Mouse (Mus musculus) forebrain, embryonic 13.5 days (tissue): ENCODE results near the gene Ggt5. TPM values are rescaled to one million over a fixed set of nuclear protein-coding genes. Genes with fewer than 3 reads are reported as not detected.

Source experiments
- ATAC-seq: fragments of 200-750 bp; cut with Nextera tagmentation; 2 replicates; pipeline ENCODE4 v1.8.0; 2017
- H3K27ac ChIP-seq: fragments of 300-500 bp; sonication (generic); 2 replicates; pipeline ENCODE4 v1.5.1; 2015; ENCODE audit warnings: inconsistent platforms, mild to moderate bottlenecking, moderate library complexity
- H3K27me3 ChIP-seq: fragments of 300-500 bp; sonication (generic); 2 replicates; pipeline ENCODE4 v1.6.1; 2015; ENCODE audit warnings: mild to moderate bottlenecking, inconsistent platforms
- H3K36me3 ChIP-seq: fragments of 300-500 bp; sonication (generic); 2 replicates; pipeline ENCODE4 v1.6.1; 2015; ENCODE audit warnings: mild to moderate bottlenecking, inconsistent platforms; ENCODE audit not compliant: poor library complexity, severe bottlenecking
- H3K4me1 ChIP-seq: fragments of 300-500 bp; sonication (generic); 2 replicates; pipeline ENCODE4 v1.6.1; 2015; ENCODE audit warnings: inconsistent platforms
- H3K4me2 ChIP-seq: fragments of 300-500 bp; sonication (generic); 2 replicates; pipeline ENCODE4 v1.6.1; 2015; ENCODE audit warnings: inconsistent platforms, mild to moderate bottlenecking, moderate library complexity
- H3K4me3 ChIP-seq: fragments of 300-500 bp; sonication (generic); 2 replicates; pipeline ENCODE4 v1.5.1; 2015; ENCODE audit warnings: mild to moderate bottlenecking, inconsistent platforms
- H3K9ac ChIP-seq: fragments of 300-500 bp; sonication (generic); 2 replicates; pipeline ENCODE4 v1.6.1; 2015; ENCODE audit warnings: mild to moderate bottlenecking, inconsistent platforms
- H3K9me3 ChIP-seq: fragments of 300-500 bp; sonication (generic); replicated peaks from 2 replicates; pipeline ENCODE4 v1.6.1; 2016; ENCODE audit warnings: inconsistent platforms
- WGBS: fragments of 180-500 bp; shearing (Covaris S2); methylation state at CpG from one replicate; pipeline ENCODE4 v1.1.7; 2015; 5-methylcytosine and 5-hydroxymethylcytosine counted together
- polyA plus RNA-seq: library from polyadenylated mRNA; unstranded; fragments of >200 nt; fragmentation: Nextera tagmentation; extraction: Ambion mirVana; gene quantifications from 2 replicates; pipeline ENCODE4 v1.2.1, GENCODE M21; 2015

The Ggt5 gene
- polyA plus RNA-seq, 1 experiment from 2014 or later = 2.8 TPM

GRCm38 (mm10) chr10:75633576-75634139 is 44.5 kb downstream of the Ggt5 start:
- Histone ChIP-seq H3K4me1 (no peaks in the 10 kb centered on the region), H3K4me3 (no peak overlapping the region), H3K9me3 (no peaks in the 10 kb centered on the region), H3K27me3 (no peaks in the 10 kb centered on the region), H3K9ac (no peak overlapping the region), H3K36me3 (no peaks in the 10 kb centered on the region), H3K27ac (no peak overlapping the region), H3K4me2 (no peak overlapping the region)
- 75% methylated on average over 14 of the region's 14 CpGs for WGBS
- ATAC-seq = no peak

- no peak overlapping the region for H3K9ac ChIP-seq
- H3K4me1 ChIP-seq = no peaks in the 10 kb centered on the region
- no peaks in the 10 kb centered on the region for H3K36me3 ChIP-seq
- no peak overlapping the region for H3K27ac ChIP-seq
- WGBS = 94% methylated on average over 8 of the region's 8 CpGs
- no peak overlapping the region for H3K4me2 ChIP-seq
- no peak for ATAC-seq
- no peak overlapping the region for H3K4me3 ChIP-seq
- H3K27me3 ChIP-seq = no peaks in the 10 kb centered on the region
- no peaks in the 10 kb centered on the region for H3K9me3 ChIP-seq
Measured at GRCm38 (mm10) chr10:75634610-75635009, 45.5 kb downstream of the Ggt5 start.

- no peaks in the 10 kb centered on the region for H3K27me3 ChIP-seq
- H3K9me3 ChIP-seq = no peaks in the 10 kb centered on the region
- ATAC-seq = 0 out of 2 replicates have a peak, but pooled peaks have one; percentile 25
- H3K36me3 ChIP-seq = no peaks in the 10 kb centered on the region
- no peak overlapping the region for H3K27ac ChIP-seq
- H3K9ac ChIP-seq = no peak overlapping the region
- WGBS = 70% methylated on average over 14 of the region's 14 CpGs
- H3K4me1 ChIP-seq = no peaks in the 10 kb centered on the region
- H3K4me2 ChIP-seq = no peak overlapping the region
- no peak overlapping the region for H3K4me3 ChIP-seq
Measured at GRCm38 (mm10) chr10:75635019-75635692, 46.0 kb downstream of the Ggt5 start.

- Histone ChIP-seq H3K4me3 (no peak overlapping the region), H3K27me3 (no peaks in the 10 kb centered on the region), H3K36me3 (no peaks in the 10 kb centered on the region), H3K9me3 (no peaks in the 10 kb centered on the region), H3K4me1 (no peaks in the 10 kb centered on the region), H3K9ac (no peak overlapping the region), H3K27ac (no peak overlapping the region), H3K4me2 (no peak overlapping the region)
- ATAC-seq = peak; percentile 57; the same call in 1 of the 2 replicates
- WGBS = 4% methylated on average over 9 of the region's 9 CpGs
Measured at GRCm38 (mm10) chr10:75635693-75636055, 46.5 kb downstream of the Ggt5 start.

- WGBS = 94% methylated on average over 12 of the region's 12 CpGs
- ATAC-seq = no peak
- no peak overlapping the region for H3K27ac ChIP-seq
- no peak overlapping the region for H3K9ac ChIP-seq
- no peak overlapping the region for H3K4me3 ChIP-seq
- H3K4me1 ChIP-seq = no peaks in the 10 kb centered on the region
- H3K36me3 ChIP-seq = no peaks in the 10 kb centered on the region
- no peaks in the 10 kb centered on the region for H3K27me3 ChIP-seq
- H3K4me2 ChIP-seq = no peak overlapping the region
- no peaks in the 10 kb centered on the region for H3K9me3 ChIP-seq
Measured at GRCm38 (mm10) chr10:75636084-75636786, 47.1 kb downstream of the Ggt5 start.

- H3K27ac ChIP-seq = no peak overlapping the region
- ATAC-seq = no peak
- no peaks in the 10 kb centered on the region; the same call in 1 of the 2 replicates for H3K4me1 ChIP-seq
- H3K4me3 ChIP-seq = no peak overlapping the region
- H3K4me2 ChIP-seq = no peak overlapping the region
- H3K9ac ChIP-seq = no peak overlapping the region
- no peaks in the 10 kb centered on the region for H3K36me3 ChIP-seq
- no peaks in the 10 kb centered on the region for H3K9me3 ChIP-seq
- H3K27me3 ChIP-seq = no peaks in the 10 kb centered on the region
- WGBS = 90% methylated on average over 11 of the region's 11 CpGs
Measured at GRCm38 (mm10) chr10:75637711-75638110, 48.6 kb downstream of the Ggt5 start.

- Histone ChIP-seq H3K9ac (no peak overlapping the region), H3K27ac (no peak overlapping the region), H3K4me1 (peaks cover 17% of the 10 kb centered on the region), H3K4me2 (no peak overlapping the region), H3K36me3 (peaks cover 15% of the 10 kb centered on the region; the same call in 1 of the 2 replicates), H3K27me3 (no peaks in the 10 kb centered on the region), H3K4me3 (no peak overlapping the region), H3K9me3 (no peaks in the 10 kb centered on the region)
- 90% methylated on average over 7 of the region's 7 CpGs for WGBS
- no peak for ATAC-seq
Measured at GRCm38 (mm10) chr10:75641721-75642222, 52.6 kb downstream of the Ggt5 start.

GRCm38 (mm10) chr10:75642436-75642835 is 53.3 kb downstream of the Ggt5 start:
- ATAC-seq = no peak
- H3K27me3 ChIP-seq = no peaks in the 10 kb centered on the region
- WGBS = 84% methylated on average over 9 of the region's 9 CpGs
- H3K4me1 ChIP-seq = peaks cover 17% of the 10 kb centered on the region
- H3K4me3 ChIP-seq = no peak overlapping the region
- no peak overlapping the region for H3K4me2 ChIP-seq
- H3K36me3 ChIP-seq = peaks cover 22% of the 10 kb centered on the region
- no peak overlapping the region for H3K27ac ChIP-seq
- H3K9ac ChIP-seq = no peak overlapping the region
- no peaks in the 10 kb centered on the region for H3K9me3 ChIP-seq

- Histone ChIP-seq H3K4me2 (no peak overlapping the region), H3K9ac (no peak overlapping the region), H3K27me3 (no peaks in the 10 kb centered on the region), H3K9me3 (no peaks in the 10 kb centered on the region), H3K4me3 (no peak overlapping the region), H3K36me3 (peaks cover 25% of the 10 kb centered on the region), H3K4me1 (peaks cover 17% of the 10 kb centered on the region), H3K27ac (peak overlapping the region; percentile 10; the same call in 1 of the 2 replicates)
- ATAC-seq = no peak
- 90% methylated on average over 2 of the region's 2 CpGs for WGBS
Measured at GRCm38 (mm10) chr10:75642891-75643290, 53.8 kb downstream of the Ggt5 start.

GRCm38 (mm10) chr10:75643741-75644343 is 54.7 kb downstream of the Ggt5 start, which contains the start of gene Susd2:
Gene Susd2 (minus strand): TSS chr10:75644008.
- Histone ChIP-seq H3K27ac (peak within 1 kb of the TSS; percentile 10; the same call in 1 of the 2 replicates), H3K27me3 (no peaks in the 10 kb centered on the region), H3K4me3 (no peak within 1 kb of the TSS), H3K4me2 (peak within 1 kb of the TSS; percentile 25; the same call in 1 of the 2 replicates), H3K36me3 (peaks cover 35% of the 10 kb centered on the region), H3K4me1 (peaks cover 17% of the 10 kb centered on the region), H3K9me3 (no peaks in the 10 kb centered on the region), H3K9ac (no peak within 1 kb of the TSS)
- WGBS = 4% methylated on average over 11 of the region's 11 CpGs
- peak; percentile 50 for ATAC-seq

GRCm38 (mm10) chr10:75645616-75646015 is 56.5 kb downstream of the Ggt5 start:
- Histone ChIP-seq H3K4me3 (no peak overlapping the region), H3K4me1 (peaks cover 17% of the 10 kb centered on the region), H3K27me3 (no peaks in the 10 kb centered on the region), H3K9me3 (no peaks in the 10 kb centered on the region), H3K36me3 (peaks cover 53% of the 10 kb centered on the region), H3K9ac (no peak overlapping the region), H3K4me2 (no peak overlapping the region), H3K27ac (no peak overlapping the region)
- 96% methylated on average over 8 of the region's 8 CpGs for WGBS
- ATAC-seq = no peak

GRCm38 (mm10) chr10:75646406-75646805 is 57.3 kb downstream of the Ggt5 start:
- no peaks in the 10 kb centered on the region for H3K9me3 ChIP-seq
- no peak overlapping the region for H3K9ac ChIP-seq
- H3K27ac ChIP-seq = no peak overlapping the region
- peaks cover 61% of the 10 kb centered on the region for H3K36me3 ChIP-seq
- H3K4me1 ChIP-seq = peaks cover 17% of the 10 kb centered on the region
- WGBS = 95% methylated on average over 6 of the region's 6 CpGs
- H3K4me2 ChIP-seq = no peak overlapping the region
- no peaks in the 10 kb centered on the region for H3K27me3 ChIP-seq
- no peak overlapping the region for H3K4me3 ChIP-seq
- no peak for ATAC-seq
